Mouse (Mus musculus) erythroid progenitor cell, adult 5-6 weeks (primary cell): ENCODE measurements around the gene Olfr894. TPM values are rescaled to one million over a fixed set of nuclear protein-coding genes. Genes with fewer than 3 reads are reported as not detected.
"Not testable (repeated sequence)": the region's sequence is repeated elsewhere in the genome, so short reads cannot be mapped to it uniquely, and the experiment has no call there.

Experiments used
- ATAC-seq: replicated peaks from 2 replicates; pipeline ENCODE4 v1.8.0; 2016; ENCODE audit warnings: moderate number of reproducible peaks, mild to moderate bottlenecking, moderate TSS enrichment, inconsistent platforms; ENCODE audit not compliant: poor library complexity, low FRiP score, severe bottlenecking
- total RNA-seq, 2 experiments: library from RNA; stranded (forward) in 1 of 2; stranded (reverse) in 1 of 2; fragments of 150-400 nt in 1 of 2; fragments of 186-747, 209-891 nt in 1 of 2; gene quantifications; 2 replicates each; pipeline versions ENCODE4 v1.2.3 to v1.2.4; 2015 to 2017; ENCODE audit warnings: low replicate concordance in 2 of 2

Gene Olfr894
- not detected in 2 replicates for total RNA-seq (2015; ENCODE audit: low replicate concordance)
- total RNA-seq (2017; ENCODE audit: low replicate concordance): not detected in 2 replicates

DNA sequence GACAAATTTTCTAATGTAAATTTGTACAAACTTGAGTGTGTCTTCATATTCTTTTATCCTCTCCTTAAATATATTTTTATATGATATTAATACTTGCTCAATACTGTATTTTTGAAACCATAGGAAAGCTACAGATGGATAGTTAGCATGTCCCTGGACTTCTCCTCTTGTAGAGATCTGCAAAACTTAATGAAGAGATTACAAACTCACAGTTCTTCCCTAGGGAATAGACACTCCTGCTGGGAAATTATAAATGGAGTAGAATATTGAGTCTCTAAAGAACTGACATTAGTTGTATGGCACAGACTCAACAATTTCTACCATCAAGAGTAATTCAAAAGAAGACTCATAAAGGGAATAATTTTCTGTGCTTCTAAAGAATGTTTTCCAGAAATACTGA, at the start of gene Olfr894:
Gene Olfr894 (plus strand): TSS at position 301 of the 400 bp plus-strand sequence.
- no peak for ATAC-seq

DNA sequence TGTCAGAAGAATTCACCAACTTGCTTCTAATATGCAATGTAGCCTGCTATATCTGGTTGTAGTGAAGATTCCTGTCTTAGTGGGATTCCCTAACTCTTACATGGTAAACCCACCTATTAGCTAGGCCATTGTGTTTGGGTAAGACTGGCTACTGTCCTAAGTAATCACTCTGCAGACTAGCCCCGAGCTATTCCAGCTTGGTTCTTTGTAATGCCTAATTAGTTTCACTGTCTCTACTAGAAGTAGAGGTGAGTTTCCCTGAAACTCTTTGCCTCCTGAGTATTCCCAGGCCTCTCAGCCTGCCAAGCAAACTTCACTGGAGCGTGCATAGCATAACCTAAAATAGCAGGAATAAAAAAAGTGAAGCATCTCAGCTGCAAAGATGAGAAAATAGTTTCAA, 49.5 kb upstream of the Olfr894 start:
- not testable (repeated sequence) for ATAC-seq

DNA sequence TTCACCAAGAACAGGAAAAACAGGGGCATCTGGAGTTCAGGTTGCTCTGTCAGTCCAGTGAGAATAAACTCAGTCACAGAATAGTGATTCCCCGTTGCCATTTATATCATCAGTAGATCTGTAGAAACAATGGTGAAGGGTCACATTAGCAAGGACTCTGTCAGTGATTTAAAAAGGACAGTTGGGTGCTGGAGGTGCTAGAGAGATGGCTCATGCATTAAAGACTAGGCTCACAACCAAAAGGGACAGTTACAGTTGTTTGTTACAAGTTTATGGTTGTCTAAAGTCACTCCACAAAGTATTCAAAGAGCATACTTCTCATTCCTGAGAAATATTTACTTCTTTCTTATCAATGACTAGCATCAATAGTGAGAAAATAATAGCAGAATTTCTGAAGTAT, 37.1 kb upstream of the Olfr894 start, which contains the start of gene Olfr891:
Gene Olfr891 (minus strand): TSS at position 101 of the 400 bp plus-strand sequence.
- ATAC-seq: no peak

DNA sequence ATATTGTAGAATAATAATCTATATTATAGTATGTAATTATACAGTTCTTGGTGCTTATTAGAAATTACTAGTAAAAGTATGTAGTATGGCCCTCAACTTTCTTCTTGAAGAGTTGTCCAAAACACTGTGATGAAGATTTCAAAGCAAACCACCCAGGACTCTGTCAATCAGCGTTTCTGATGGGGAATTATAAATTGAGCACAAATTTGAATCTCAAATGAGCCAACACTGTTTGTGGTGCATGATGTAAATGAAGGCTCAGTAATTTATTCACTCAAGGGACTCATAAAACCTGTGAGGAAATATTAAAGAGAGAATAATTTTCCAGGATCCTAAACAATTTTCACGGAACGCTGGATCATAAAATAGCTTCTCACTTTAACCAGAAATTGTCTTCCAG, 9.8 kb upstream of the Olfr894 start, which contains the start of gene Olfr893:
Gene Olfr893 (plus strand): TSS at position 301 of the 400 bp plus-strand sequence.
- no peak for ATAC-seq

DNA sequence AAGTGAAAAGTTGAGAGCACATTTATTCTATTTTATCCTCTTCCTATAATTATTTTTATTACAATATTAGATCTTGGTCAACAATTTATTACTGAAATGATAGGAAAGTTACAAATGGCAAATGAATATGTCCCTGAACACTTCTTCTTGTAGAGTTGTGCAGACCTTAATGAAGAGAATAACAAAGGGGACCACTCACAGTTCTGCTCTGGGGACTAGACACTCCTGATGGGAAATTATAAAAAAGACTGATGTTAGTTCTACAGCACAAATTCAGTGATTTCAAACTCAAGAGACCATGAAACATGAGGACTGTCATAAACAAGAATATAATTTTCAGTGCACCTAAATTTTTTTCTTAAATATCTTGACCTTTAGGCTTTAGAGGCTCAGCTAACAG, 34.6 kb downstream of the Olfr894 start, which contains the start of gene Olfr143:
Gene Olfr143 (plus strand): TSS at position 301 of the 400 bp plus-strand sequence.
- no peak for ATAC-seq

DNA sequence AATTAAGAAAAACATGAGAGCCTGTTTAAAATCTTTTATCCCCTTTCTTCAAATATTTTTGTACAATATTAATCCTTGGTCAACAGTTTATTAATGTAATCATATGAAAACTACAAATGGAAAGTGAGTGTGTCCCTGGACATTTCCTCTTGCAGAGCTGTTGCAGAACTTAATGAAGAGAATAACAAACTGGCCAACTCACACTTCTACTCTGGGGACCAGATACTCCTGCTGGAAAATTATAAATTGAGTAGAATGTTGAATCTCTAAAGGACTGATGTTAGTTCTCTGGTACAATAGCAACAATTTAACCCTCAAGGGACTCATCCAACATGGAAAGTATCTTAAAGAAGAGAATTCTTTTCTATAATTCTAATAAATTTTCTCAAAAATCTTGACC, 49.7 kb downstream of the Olfr894 start, which contains the start of gene Olfr895:
Gene Olfr895 (plus strand): TSS at position 301 of the 400 bp plus-strand sequence.
- ATAC-seq: no peak

Other genes starting within 250 kb of the Olfr894 start
- gene Olfr881, start 226.2 kb upstream of the Olfr894 start, total RNA-seq (2015; ENCODE audit: low replicate concordance): not detected in 2 replicates
- not detected in 2 replicates for gene Olfr881, start 226.2 kb upstream of the Olfr894 start, total RNA-seq (2017; ENCODE audit: low replicate concordance)
- gene Olfr883, start 192.2 kb upstream of the Olfr894 start, total RNA-seq (2015; ENCODE audit: low replicate concordance): not detected in 2 replicates
- not detected in 2 replicates for gene Olfr883, start 192.2 kb upstream of the Olfr894 start, total RNA-seq (2017; ENCODE audit: low replicate concordance)
- not detected in 2 replicates for gene Olfr884, start 171.5 kb upstream of the Olfr894 start, total RNA-seq (2015; ENCODE audit: low replicate concordance)
- gene Olfr884, start 171.5 kb upstream of the Olfr894 start, total RNA-seq (2017; ENCODE audit: low replicate concordance): not detected in 2 replicates
- gene Olfr885, start 156.7 kb upstream of the Olfr894 start, total RNA-seq (2015; ENCODE audit: low replicate concordance): not detected in 2 replicates
- gene Olfr885, start 156.7 kb upstream of the Olfr894 start, total RNA-seq (2017; ENCODE audit: low replicate concordance): not detected in 2 replicates
- gene Olfr887, start 134.0 kb upstream of the Olfr894 start, total RNA-seq (2015; ENCODE audit: low replicate concordance): not detected in 2 replicates
- gene Olfr887, start 134.0 kb upstream of the Olfr894 start, total RNA-seq (2017; ENCODE audit: low replicate concordance): not detected in 2 replicates
- not detected in 2 replicates for gene Olfr888, start 109.9 kb upstream of the Olfr894 start, total RNA-seq (2015; ENCODE audit: low replicate concordance)
- not detected in 2 replicates for gene Olfr888, start 109.9 kb upstream of the Olfr894 start, total RNA-seq (2017; ENCODE audit: low replicate concordance)
- not detected in 2 replicates for gene Olfr889, start 102.9 kb upstream of the Olfr894 start, total RNA-seq (2015; ENCODE audit: low replicate concordance)
- gene Olfr889, start 102.9 kb upstream of the Olfr894 start, total RNA-seq (2017; ENCODE audit: low replicate concordance): not detected in 2 replicates
- not detected in 2 replicates for gene Olfr890, start 75.5 kb upstream of the Olfr894 start, total RNA-seq (2015; ENCODE audit: low replicate concordance)
- not detected in 2 replicates for gene Olfr890, start 75.5 kb upstream of the Olfr894 start, total RNA-seq (2017; ENCODE audit: low replicate concordance)
- not detected in 2 replicates for gene Olfr891, start 37.2 kb upstream of the Olfr894 start, total RNA-seq (2015; ENCODE audit: low replicate concordance)
- not detected in 2 replicates for gene Olfr891, start 37.2 kb upstream of the Olfr894 start, total RNA-seq (2017; ENCODE audit: low replicate concordance)
- gene Olfr893, start 9.7 kb upstream of the Olfr894 start, total RNA-seq (2015; ENCODE audit: low replicate concordance): not detected in 2 replicates
- gene Olfr893, start 9.7 kb upstream of the Olfr894 start, total RNA-seq (2017; ENCODE audit: low replicate concordance): not detected in 2 replicates
- not detected in 2 replicates for gene Olfr143, start 34.7 kb downstream of the Olfr894 start, total RNA-seq (2015; ENCODE audit: low replicate concordance)
- not detected in 2 replicates for gene Olfr143, start 34.7 kb downstream of the Olfr894 start, total RNA-seq (2017; ENCODE audit: low replicate concordance)
- not detected in 2 replicates for gene Olfr895, start 49.8 kb downstream of the Olfr894 start, total RNA-seq (2015; ENCODE audit: low replicate concordance)
- not detected in 2 replicates for gene Olfr895, start 49.8 kb downstream of the Olfr894 start, total RNA-seq (2017; ENCODE audit: low replicate concordance)
- not detected in 2 replicates for gene Olfr896-ps1, start 73.1 kb downstream of the Olfr894 start, total RNA-seq (2015; ENCODE audit: low replicate concordance)
- gene Olfr896-ps1, start 73.1 kb downstream of the Olfr894 start, total RNA-seq (2017; ENCODE audit: low replicate concordance): not detected in 2 replicates
- not detected in 2 replicates for gene Olfr25, start 111.0 kb downstream of the Olfr894 start, total RNA-seq (2015; ENCODE audit: low replicate concordance)
- gene Olfr25, start 111.0 kb downstream of the Olfr894 start, total RNA-seq (2017; ENCODE audit: low replicate concordance): 0.39 TPM in 1 of 2 replicates, not detected in the other
- gene Olfr898, start 130.4 kb downstream of the Olfr894 start, total RNA-seq (2015; ENCODE audit: low replicate concordance): not detected in 2 replicates
- gene Olfr898, start 130.4 kb downstream of the Olfr894 start, total RNA-seq (2017; ENCODE audit: low replicate concordance): not detected in 2 replicates
- not detected in 2 replicates for gene Olfr250, start 148.8 kb downstream of the Olfr894 start, total RNA-seq (2015; ENCODE audit: low replicate concordance)
- gene Olfr250, start 148.8 kb downstream of the Olfr894 start, total RNA-seq (2017; ENCODE audit: low replicate concordance): not detected in 2 replicates
- not detected in 2 replicates for gene Olfr251, start 159.0 kb downstream of the Olfr894 start, total RNA-seq (2015; ENCODE audit: low replicate concordance)
- not detected in 2 replicates for gene Olfr251, start 159.0 kb downstream of the Olfr894 start, total RNA-seq (2017; ENCODE audit: low replicate concordance)
- gene Olfr147, start 183.6 kb downstream of the Olfr894 start, total RNA-seq (2015; ENCODE audit: low replicate concordance): not detected in 2 replicates
- not detected in 2 replicates for gene Olfr147, start 183.6 kb downstream of the Olfr894 start, total RNA-seq (2017; ENCODE audit: low replicate concordance)
- gene Olfr901, start 211.4 kb downstream of the Olfr894 start, total RNA-seq (2015; ENCODE audit: low replicate concordance): not detected in 2 replicates
- not detected in 2 replicates for gene Olfr901, start 211.4 kb downstream of the Olfr894 start, total RNA-seq (2017; ENCODE audit: low replicate concordance)
- gene Olfr902, start 229.6 kb downstream of the Olfr894 start, total RNA-seq (2015; ENCODE audit: low replicate concordance): not detected in 2 replicates
- not detected in 2 replicates for gene Olfr902, start 229.6 kb downstream of the Olfr894 start, total RNA-seq (2017; ENCODE audit: low replicate concordance)
- gene Olfr904, start 245.1 kb downstream of the Olfr894 start, total RNA-seq (2015; ENCODE audit: low replicate concordance): not detected in 2 replicates
- not detected in 2 replicates for gene Olfr904, start 245.1 kb downstream of the Olfr894 start, total RNA-seq (2017; ENCODE audit: low replicate concordance)